Mouse (Mus musculus) right cerebral cortex, postnatal 36 days (tissue): ENCODE data around the gene Tns1.

Experiments used
- DNase-seq, 2 experiments: peaks; one replicate each; pipeline ENCODE4 v3.0.0; 2022; ENCODE audit warnings: low spot score in 2 of 2, mixed read lengths in 1 of 2

Gene Tns1

GRCm38 (mm10) chr1:74091138-74091537, 33.1 kb downstream of the Tns1 start:
- no peak for DNase-seq

GRCm38 (mm10) chr1:74090329-74090728, 33.9 kb downstream of the Tns1 start:
- DNase-seq = no peak

GRCm38 (mm10) chr1:74088569-74088968, 35.7 kb downstream of the Tns1 start:
- DNase-seq = no peak

- DNase-seq = no peak
These were observed 38.7 kb downstream of the Tns1 start for GRCm38 (mm10) chr1:74085566-74085965.

- DNase-seq = no peak
These were observed 39.5 kb downstream of the Tns1 start for GRCm38 (mm10) chr1:74084752-74085151.

- DNase-seq = no peak
These were observed 40.1 kb downstream of the Tns1 start for GRCm38 (mm10) chr1:74084065-74084705.

GRCm38 (mm10) chr1:74082841-74083463, 41.3 kb downstream of the Tns1 start:
- DNase-seq = no peak

- peak in 1 of 2 experiments; percentile 17 for DNase-seq
These were observed 42.7 kb downstream of the Tns1 start for GRCm38 (mm10) chr1:74081573-74081989.

DNA sequence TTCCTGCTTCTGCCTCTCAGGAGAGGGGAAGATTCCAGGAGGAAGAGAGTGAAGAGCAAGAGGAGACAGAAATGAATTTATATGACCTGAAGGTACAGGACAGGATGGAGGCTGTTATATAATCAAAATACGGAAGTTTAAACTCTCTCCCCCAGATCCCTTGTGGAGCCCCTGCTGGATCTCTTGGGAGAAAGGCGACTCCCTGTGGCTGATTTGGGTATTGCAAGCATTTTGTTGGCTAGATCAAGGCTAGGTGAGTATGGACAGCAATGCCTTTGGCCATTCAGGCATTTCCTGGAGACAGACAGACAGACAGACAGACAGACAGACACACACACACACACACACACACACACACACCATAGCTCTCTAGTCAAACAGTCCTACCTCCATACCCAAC, 46.9 kb downstream of the Tns1 start:
- peak; percentile 22 to 36 for DNase-seq

GRCm38 (mm10) chr1:74076230-74076629, 48.0 kb downstream of the Tns1 start:
- no peak for DNase-seq

GRCm38 (mm10) chr1:74074693-74075485, 49.4 kb downstream of the Tns1 start:
- DNase-seq = no peak

DNA sequence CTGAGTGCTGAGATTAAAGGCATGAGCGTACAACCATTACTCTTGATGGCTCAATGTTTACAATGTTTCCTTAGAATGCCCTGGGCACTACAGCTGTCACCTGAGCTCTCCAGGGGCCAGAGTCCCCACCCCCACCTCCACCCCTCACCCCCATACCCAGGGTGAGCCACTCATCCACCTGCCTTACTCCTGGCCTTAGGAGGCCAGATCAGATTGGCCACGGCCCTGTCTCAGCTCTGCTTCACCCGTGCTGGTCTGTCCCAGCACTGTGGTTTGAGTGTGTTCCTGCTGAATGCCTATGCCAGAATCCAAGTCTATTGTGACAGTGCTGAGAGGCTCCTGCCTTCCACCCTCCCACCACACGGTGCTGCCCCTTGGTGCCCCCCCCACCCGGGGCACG, 50.5 kb downstream of the Tns1 start:
- no peak for DNase-seq

DNA sequence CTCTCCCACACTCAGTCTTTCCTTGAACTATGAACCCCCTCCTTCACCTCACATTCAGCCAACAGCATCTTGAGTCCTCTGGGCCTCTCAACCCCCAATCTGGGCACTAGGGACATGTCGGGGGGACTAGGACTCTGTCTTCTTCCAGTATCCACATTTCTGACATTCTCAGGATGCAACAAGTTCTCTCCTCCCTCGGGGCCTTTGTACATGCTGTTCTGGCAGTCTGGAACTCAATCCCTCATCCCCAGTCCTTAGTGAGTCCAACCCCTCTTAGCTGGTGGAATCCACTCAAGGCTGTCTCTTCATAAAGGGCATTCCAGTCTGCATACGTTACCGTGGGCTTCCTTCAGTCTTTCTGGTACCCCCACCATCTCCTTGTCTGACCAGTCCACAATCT, 53.5 kb downstream of the Tns1 start:
- no peak for DNase-seq

- no peak for DNase-seq
These were observed 54.2 kb downstream of the Tns1 start for GRCm38 (mm10) chr1:74070001-74070551.

DNA sequence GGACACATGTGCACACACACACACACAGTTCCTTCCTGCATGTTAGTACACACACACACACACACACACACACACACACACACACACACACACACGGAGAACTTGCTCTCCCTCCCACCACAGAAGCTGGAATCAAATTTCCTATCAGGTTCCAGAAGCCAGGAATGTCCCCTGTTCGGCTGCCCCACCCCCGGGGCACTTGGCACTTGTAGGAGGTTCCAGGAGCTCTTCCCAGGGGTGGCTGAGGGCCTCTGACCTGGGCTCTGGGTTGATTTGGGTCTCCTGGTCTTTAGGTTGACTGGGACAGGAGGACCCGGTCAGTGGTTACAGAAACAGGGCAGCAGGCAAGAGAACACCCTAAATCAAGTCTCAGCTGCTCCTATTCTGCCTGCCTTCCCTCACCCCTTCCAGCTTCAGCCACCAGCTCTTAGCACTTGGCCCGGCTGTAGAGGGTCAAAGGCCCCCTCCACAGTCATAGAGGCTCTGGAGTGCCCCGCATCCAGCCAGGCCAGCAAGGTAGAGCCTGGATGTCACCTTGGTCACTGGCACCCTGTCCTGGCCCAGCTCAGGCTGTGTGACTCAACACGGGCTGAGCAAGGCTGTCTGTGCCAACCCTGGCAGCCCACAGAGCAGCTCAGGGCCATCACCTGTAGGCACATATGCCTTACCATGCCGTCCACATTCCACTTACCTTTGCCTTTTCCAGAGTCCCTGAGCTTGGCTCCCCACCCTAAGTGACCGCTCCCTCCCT, 55.0 kb downstream of the Tns1 start:
- DNase-seq = no peak

DNA sequence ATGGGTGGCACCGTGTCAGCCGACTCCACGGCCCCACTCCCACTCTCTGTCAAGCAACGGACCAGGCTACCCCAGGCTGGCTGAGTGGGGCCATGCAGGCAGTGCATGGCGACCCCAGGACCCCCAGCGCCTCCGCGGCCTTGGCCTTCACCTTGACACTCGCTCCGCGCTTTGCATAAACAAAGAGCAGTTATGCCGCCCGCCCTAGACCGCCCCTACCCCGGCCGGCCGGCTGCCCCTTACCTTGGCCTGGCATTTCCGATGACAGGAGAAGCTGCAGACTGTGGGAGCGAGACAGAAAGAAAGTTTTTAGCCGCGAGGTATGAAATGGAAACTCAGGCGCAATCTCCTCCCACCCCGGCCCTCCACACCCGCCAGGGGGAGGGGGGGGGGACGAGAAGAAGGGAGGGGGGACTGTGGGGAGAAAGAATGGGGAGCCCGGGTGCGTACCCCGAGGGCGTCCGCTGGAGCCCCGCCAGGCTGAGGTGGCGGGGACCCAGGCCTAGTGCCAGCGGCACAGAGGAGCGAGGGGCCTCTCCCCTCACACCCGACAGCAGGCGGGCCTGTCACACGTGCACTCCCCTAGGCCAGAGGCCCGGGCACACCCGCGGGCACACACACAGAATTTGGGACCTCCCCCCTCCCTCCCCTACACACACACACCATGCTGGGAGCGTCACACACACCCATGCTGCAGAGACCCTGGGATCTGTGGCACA, 55.7 kb downstream of the Tns1 start:
- DNase-seq = no peak

DNA sequence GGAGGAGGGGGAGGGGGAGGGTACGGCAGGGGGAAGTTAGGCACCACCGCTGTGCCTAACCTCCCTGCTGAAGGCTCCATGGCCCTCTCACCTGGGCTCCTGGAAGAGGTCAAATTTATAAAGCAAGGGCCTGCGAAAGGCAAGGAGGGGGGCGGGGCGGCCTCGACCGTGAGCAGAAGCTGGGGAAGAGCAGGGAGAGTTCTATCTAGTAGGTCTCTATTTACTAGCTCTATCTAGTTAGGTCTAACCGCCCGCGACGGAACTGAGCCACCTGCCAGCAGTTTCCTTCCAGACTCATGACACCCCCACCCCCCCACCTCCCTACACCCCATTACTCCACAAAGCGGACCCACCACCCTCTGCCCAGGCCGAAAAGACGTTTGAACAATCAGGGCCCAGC, 56.4 kb downstream of the Tns1 start:
- no peak for DNase-seq

DNA sequence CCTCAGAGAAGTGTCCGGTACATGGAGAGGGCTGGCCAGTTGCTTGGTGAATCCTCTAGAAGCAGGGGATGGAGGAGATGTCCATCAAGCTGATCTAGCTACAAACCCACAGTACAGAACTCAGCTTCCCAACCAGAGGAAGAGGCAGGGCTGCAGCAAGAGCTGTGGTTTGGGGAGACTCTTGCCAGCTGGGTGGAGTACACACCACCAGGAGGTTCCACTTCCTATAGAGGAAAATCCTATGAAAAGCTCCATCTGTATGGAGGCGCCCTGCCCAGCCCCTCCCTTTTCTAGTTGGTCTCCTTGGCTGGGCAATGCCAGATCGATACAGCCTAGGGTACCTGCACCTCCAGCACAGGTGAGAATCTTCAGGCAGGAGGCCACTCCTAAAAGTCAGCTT, 57.7 kb downstream of the Tns1 start:
- no peak for DNase-seq

DNA sequence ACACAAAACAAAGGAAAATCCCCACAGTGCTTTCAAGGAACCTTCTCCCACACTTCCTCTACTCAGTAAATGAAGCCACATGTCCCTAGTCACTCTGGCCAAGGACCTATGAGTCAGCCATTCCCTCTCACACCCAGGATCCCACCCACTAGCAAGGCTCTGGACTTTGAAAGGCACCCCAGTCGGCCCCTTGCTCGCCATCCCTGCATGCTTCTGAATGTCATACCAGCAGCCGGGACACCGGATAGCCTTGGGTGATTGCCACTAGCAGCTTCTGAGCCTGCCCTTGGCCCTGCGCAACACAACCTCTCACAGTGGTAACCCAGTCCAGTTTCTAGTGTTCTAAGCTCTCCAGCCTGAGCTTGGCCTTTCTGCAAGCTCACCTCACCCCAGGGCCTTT, 58.2 kb downstream of the Tns1 start:
- DNase-seq = no peak

DNA sequence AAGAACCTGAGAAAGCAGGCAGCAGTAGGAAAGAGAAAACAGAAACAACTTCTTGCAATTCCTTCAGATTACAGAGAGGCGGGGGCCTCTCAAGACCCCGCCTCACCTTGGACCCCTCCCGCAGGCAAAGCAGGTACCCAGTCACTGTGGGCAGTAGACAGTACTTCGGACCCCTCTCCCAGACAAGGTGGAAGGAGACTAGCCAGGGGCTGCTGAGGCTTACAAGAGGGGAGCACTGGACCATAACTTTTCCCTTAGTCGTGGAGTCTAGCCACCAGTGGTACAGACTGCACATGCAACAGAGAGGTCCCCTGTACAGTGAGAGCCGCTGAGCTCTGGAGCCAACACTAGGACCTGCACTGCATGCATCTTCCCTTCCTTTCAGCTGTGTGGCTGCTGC, 64.2 kb downstream of the Tns1 start:
- DNase-seq = no peak

GRCm38 (mm10) chr1:74059552-74059951, 64.7 kb downstream of the Tns1 start:
- no peak for DNase-seq
